Mouse (Mus musculus) stomach, embryonic 16.5 days (tissue): Measurements from ENCODE around the gene Pde6b. TPM values are rescaled to one million over a fixed set of nuclear protein-coding genes. Genes with fewer than 3 reads are reported as not detected.

ENCODE experiments used
- ATAC-seq: fragments of 200-750 bp; cut with Nextera tagmentation; 2 replicates; pipeline ENCODE4 v1.8.0; 2017; ENCODE audit warnings: moderate number of reproducible peaks, moderate TSS enrichment; ENCODE audit not compliant: insufficient read depth, low FRiP score
- H3K27ac ChIP-seq: fragments of 300-500 bp; sonication (generic); 2 replicates; pipeline ENCODE4 v1.5.1; 2014; ENCODE audit warnings: low read length
- H3K27me3 ChIP-seq: fragments of 300-500 bp; sonication (generic); 2 replicates; pipeline ENCODE4 v1.6.1; 2014; ENCODE audit warnings: low read length, control low read depth, mixed read lengths; ENCODE audit not compliant: control insufficient read depth, insufficient read depth
- H3K36me3 ChIP-seq: fragments of 300-500 bp; sonication (generic); 2 replicates; pipeline ENCODE4 v1.6.1; 2014; ENCODE audit warnings: low read length; ENCODE audit not compliant: control insufficient read depth, insufficient read depth
- H3K4me1 ChIP-seq: fragments of 300-500 bp; sonication (generic); 2 replicates; pipeline ENCODE4 v1.6.1; 2014; ENCODE audit warnings: low read length, control low read depth, mixed read lengths; ENCODE audit not compliant: control insufficient read depth, insufficient read depth
- H3K4me2 ChIP-seq: fragments of 300-500 bp; sonication (generic); 2 replicates; pipeline ENCODE4 v1.6.1; 2014; ENCODE audit warnings: low read depth, low read length, mixed read lengths
- H3K4me3 ChIP-seq: fragments of 300-500 bp; sonication (generic); replicated peaks from 2 replicates; pipeline ENCODE4 v1.5.1; 2014; ENCODE audit warnings: mild to moderate bottlenecking, low read length
- H3K9ac ChIP-seq: fragments of 300-500 bp; sonication (generic); 2 replicates; pipeline ENCODE4 v1.6.1; 2014; ENCODE audit warnings: low read length
- H3K9me3 ChIP-seq: fragments of 300-500 bp; sonication (generic); replicated peaks from 2 replicates; pipeline ENCODE4 v1.6.1; 2016; ENCODE audit warnings: low read length, control low read depth; ENCODE audit not compliant: control insufficient read depth
- WGBS: fragments of 180-500 bp; shearing (Covaris S2); extraction: QIAGEN DNeasy Blood & Tissue Kit; methylation state at CpG from one replicate; pipeline ENCODE4 v1.1.7; 2014; 5-methylcytosine and 5-hydroxymethylcytosine counted together
- polyA plus RNA-seq: library from polyadenylated mRNA; unstranded; fragments of >200 nt; fragmentation: Nextera tagmentation; extraction: Ambion mirVana; gene quantifications from 2 replicates; pipeline ENCODE4 v1.2.1, GENCODE M21; 2015

The Pde6b gene
- polyA plus RNA-seq, 1 experiment from 2014 or later = 0.59 TPM

DNA sequence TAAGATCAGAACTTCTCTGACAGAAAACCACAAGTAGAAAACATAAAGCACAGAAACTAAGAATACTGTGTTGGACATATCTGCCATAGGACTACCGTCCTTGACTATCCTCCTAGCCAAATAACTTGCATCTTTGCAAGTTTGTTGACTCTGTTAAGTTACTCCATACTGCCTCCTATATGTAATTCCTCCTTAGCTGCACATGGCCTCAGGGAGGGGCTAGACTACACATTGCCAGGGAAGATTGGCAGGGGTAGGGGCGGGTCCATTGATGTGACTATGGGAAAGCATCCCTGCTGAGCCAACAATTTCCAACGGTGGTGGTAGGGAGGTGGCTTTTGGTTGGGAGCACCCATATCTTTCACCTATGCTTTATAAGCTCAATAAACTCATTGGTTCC is 25.9 kb upstream of the Pde6b start:
- H3K4me1 ChIP-seq = peaks cover 7% of the 10 kb centered on the region
- H3K27ac ChIP-seq = no peak overlapping the region
- 32% methylated on average over 3 of the region's 3 CpGs for WGBS
- H3K9me3 ChIP-seq = no peaks in the 10 kb centered on the region
- H3K4me2 ChIP-seq = no peak overlapping the region
- H3K4me3 ChIP-seq = no peak overlapping the region
- ATAC-seq = no peak
- peaks cover 42% of the 10 kb centered on the region for H3K27me3 ChIP-seq
- no peak overlapping the region for H3K9ac ChIP-seq
- no peaks in the 10 kb centered on the region for H3K36me3 ChIP-seq

DNA sequence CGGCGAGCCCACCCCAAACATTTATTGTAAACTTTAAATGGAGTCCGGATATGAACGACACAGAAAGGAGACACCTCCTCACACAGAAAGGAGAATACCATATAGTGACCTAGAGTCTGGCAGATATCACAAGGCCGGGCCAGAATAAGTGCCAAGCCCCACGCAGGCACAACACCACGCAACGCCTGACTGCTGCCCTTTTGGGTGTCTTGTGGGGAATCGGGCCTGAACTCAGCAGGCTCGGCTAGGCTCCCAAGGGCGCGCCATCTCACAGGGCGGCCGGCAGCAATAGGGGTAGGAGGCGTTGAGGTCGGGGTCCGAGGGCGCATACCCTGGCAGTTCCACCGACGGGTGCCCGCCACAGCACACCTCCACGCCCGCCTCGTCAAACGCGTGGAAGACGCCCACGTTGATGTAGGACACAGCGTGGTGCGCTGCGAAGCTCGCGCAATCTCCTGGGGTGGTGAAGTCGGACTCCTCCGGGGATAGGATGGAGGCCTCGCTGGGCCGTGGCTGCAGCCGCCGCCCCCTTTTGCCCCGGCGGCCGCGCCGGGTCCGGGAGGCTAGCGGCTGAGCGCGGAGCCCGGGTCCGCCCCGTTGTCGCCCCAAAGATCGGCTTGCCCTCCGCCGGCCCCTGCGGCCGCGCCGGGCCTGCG is 21.7 kb upstream of the Pde6b start:
- H3K9me3 ChIP-seq = no peaks in the 10 kb centered on the region
- ATAC-seq = no peak
- H3K4me3 ChIP-seq = peak overlapping the region; percentile 56
- H3K36me3 ChIP-seq = no peaks in the 10 kb centered on the region
- WGBS = 3% methylated on average over 57 of the region's 60 CpGs
- no peak overlapping the region for H3K27ac ChIP-seq
- peak overlapping the region; percentile 52; the same call in 1 of the 2 replicates for H3K9ac ChIP-seq
- H3K4me2 ChIP-seq = peak overlapping the region; percentile 97
- H3K27me3 ChIP-seq = peaks cover 82% of the 10 kb centered on the region
- H3K4me1 ChIP-seq = peaks cover 20% of the 10 kb centered on the region

GRCm38 (mm10) chr5:108366984-108367841 is 21.0 kb upstream of the Pde6b start:
- peaks cover 89% of the 10 kb centered on the region for H3K27me3 ChIP-seq

DNA sequence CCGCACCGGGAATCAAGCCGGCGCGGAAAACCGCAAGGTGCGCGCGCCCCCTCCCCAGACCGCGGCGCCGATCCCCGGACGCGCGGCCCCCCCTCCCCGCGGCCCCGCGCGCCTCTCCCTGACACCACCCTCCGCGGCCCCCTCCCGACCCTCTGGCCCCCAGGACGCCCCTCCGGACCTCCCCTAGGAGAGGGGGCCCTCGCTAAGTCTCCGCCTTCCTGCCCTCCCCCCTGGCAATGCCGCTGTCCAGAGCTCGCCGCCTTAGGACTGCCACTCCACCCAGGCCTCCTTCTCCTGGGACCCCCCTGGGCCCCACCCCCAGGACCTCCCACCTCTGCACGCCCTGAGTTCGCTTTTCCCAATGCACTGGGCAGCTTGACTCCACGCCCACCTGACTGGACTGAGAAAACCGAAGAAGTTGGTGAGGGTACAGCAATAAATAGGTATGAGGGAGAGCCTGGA is 20.3 kb upstream of the Pde6b start, which contains the start of gene Gm42517:
Gene Gm42517, minus strand, starts transcription at position 52 of the 462 bp plus-strand sequence.
- WGBS = 1% methylated on average over 32 of the region's 36 CpGs
- H3K27ac ChIP-seq = no peak within 1 kb of the TSS
- peaks cover 91% of the 10 kb centered on the region for H3K27me3 ChIP-seq

More at GRCm38 (mm10) chr5:108366984-108367841, 21.0 kb upstream of the Pde6b start:
- Histone ChIP-seq H3K9ac (peak overlapping the region; percentile 52), H3K27ac (no peak overlapping the region), H3K9me3 (no peaks in the 10 kb centered on the region), H3K4me3 (peak overlapping the region; percentile 56), H3K4me1 (peaks cover 20% of the 10 kb centered on the region), H3K4me2 (peak overlapping the region; percentile 97), H3K36me3 (no peaks in the 10 kb centered on the region)
- 0% methylated on average over 53 of the region's 100 CpGs for WGBS
- ATAC-seq = 0 out of 2 replicates have a peak, but pooled peaks have one; percentile 10

DNA sequence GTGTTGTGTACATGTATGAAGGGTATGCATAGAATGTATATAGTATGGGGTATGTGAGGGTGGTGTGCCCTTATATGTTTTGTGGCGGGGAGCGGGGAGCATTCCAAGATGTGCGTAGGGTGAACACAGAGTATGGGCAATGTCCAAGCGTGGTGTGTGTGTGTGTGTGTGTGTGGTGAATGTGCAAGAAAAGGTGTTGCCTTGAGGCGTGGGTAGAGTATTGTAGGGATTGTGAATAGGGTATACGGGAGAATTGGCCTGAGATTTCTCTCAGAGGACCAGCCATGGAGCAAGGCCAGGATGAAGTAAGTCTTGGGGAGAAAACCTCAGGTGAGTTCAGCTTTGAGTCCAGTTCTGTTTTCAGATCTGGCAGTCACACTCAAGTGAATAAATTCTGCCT is 19.7 kb upstream of the Pde6b start:
- Histone ChIP-seq H3K4me2 (peak overlapping the region; percentile 78), H3K27me3 (peaks cover 88% of the 10 kb centered on the region), H3K4me3 (peak overlapping the region; percentile 56), H3K9ac (no peak overlapping the region), H3K9me3 (no peaks in the 10 kb centered on the region), H3K27ac (no peak overlapping the region), H3K36me3 (no peaks in the 10 kb centered on the region), H3K4me1 (peaks cover 20% of the 10 kb centered on the region)
- WGBS = 10% methylated on average over 6 of the region's 6 CpGs
- no peak for ATAC-seq

More for the DNA sequence above, 20.3 kb upstream of the Pde6b start, which contains the start of gene Gm42517:
- H3K4me2 ChIP-seq = peak within 1 kb of the TSS; percentile 97
- H3K9ac ChIP-seq = peak within 1 kb of the TSS; percentile 52
- peak; percentile 46; the same call in 1 of the 2 replicates for ATAC-seq
- H3K9me3 ChIP-seq = no peaks in the 10 kb centered on the region
- H3K36me3 ChIP-seq = no peaks in the 10 kb centered on the region
- peaks cover 20% of the 10 kb centered on the region for H3K4me1 ChIP-seq
- peak within 1 kb of the TSS; percentile 56 for H3K4me3 ChIP-seq

DNA sequence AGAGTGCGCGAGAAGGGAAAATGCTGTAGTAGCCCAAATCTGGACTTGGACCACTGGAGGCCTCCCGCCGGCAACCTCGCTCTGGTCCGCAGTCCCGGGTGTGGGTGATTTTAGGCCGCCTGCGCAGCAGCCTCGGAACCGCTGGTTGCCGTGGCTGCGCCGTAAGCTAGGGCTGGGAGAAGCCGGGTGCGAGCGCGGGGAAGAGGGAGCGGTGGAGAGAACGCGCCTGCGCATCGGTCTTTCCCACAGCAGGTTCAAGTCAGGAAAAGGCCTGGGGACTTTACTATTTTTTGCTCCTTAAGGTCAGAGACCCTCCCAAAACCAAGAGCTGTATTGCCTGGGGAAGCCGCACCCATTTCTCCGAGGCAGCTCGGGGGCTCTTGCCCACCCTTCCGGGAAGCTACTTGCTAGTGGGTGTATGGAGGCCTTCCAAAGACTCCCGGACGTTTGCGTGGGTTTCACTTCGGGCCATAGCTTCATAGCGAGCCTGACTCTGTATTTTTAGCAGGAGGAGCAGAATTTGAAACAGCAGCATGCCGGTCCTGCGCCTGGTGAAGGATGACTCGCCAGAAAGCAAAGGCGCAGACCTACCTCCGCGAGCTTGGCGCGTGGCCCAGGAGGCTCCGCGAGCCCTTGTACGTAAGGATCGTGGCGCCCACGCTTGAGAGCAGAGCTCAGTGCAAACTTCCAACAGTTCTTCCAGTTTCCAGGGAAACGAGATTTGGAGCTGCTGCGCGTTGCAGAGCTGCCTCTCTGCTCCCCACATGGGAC is 19.2 kb upstream of the Pde6b start:
- peak overlapping the region; percentile 48 for H3K4me3 ChIP-seq
- peaks cover 82% of the 10 kb centered on the region for H3K27me3 ChIP-seq
- H3K27ac ChIP-seq = no peak overlapping the region
- ATAC-seq = no peak
- H3K9ac ChIP-seq = no peak overlapping the region
- peak overlapping the region; percentile 78 for H3K4me2 ChIP-seq
- H3K4me1 ChIP-seq = peaks cover 20% of the 10 kb centered on the region
- no peaks in the 10 kb centered on the region for H3K9me3 ChIP-seq
- under 1% methylated on average over 49 of the region's 49 CpGs for WGBS
- no peaks in the 10 kb centered on the region for H3K36me3 ChIP-seq

GRCm38 (mm10) chr5:108369964-108370363 is 18.2 kb upstream of the Pde6b start:
- WGBS = 2% methylated on average over 6 of the region's 6 CpGs
- Histone ChIP-seq H3K27ac (no peak overlapping the region), H3K27me3 (peaks cover 74% of the 10 kb centered on the region), H3K36me3 (no peaks in the 10 kb centered on the region), H3K9ac (no peak overlapping the region), H3K4me1 (peaks cover 20% of the 10 kb centered on the region), H3K4me3 (no peak overlapping the region), H3K9me3 (no peaks in the 10 kb centered on the region), H3K4me2 (no peak overlapping the region)
- ATAC-seq = no peak

- Histone ChIP-seq H3K4me1 (peaks cover under 1% of the 10 kb centered on the region), H3K4me3 (no peak overlapping the region), H3K27me3 (peaks cover 34% of the 10 kb centered on the region), H3K36me3 (no peaks in the 10 kb centered on the region), H3K4me2 (no peak overlapping the region), H3K27ac (no peak overlapping the region), H3K9ac (no peak overlapping the region), H3K9me3 (no peaks in the 10 kb centered on the region)
- 65% methylated on average over 5 of the region's 5 CpGs for WGBS
- ATAC-seq = no peak
Observed at GRCm38 (mm10) chr5:108374079-108374478, 14.1 kb upstream of the Pde6b start.
